Mouse (Mus musculus) right cerebral cortex, adult 2 months (tissue): ENCODE measurements around the gene Nr3c2.

Source experiments
- DNase-seq, 2 experiments: peaks; one replicate each; pipeline ENCODE4 v3.0.0; 2021 to 2022; ENCODE audit warnings: low spot score in 2 of 2

Gene Nr3c2

DNA sequence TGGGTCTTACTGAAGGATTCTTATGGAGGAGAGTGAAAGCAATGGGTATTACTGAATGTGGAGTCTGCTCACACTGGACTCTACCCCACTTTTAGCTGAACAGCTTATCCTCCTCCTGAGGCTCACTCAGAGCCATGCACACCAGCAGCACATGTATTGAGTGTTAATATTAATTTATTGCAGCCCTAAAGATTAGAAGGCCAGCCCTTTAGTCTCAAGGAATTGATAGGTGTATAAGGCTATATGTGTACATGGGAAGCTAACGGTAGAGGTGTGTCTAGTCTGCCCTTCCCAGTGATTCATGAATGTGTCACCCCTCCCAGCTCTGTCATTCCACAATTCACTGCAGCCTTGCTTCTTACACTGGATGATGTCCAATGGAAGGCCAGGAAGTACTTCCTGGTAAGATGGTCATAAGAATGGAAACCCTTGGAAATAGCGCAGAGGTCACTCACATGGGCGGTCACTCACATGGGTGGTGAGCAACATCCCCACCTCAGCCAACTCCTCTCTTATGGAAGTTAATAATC lies 156.3 kb downstream of the Nr3c2 start:
- no peak for DNase-seq

DNA sequence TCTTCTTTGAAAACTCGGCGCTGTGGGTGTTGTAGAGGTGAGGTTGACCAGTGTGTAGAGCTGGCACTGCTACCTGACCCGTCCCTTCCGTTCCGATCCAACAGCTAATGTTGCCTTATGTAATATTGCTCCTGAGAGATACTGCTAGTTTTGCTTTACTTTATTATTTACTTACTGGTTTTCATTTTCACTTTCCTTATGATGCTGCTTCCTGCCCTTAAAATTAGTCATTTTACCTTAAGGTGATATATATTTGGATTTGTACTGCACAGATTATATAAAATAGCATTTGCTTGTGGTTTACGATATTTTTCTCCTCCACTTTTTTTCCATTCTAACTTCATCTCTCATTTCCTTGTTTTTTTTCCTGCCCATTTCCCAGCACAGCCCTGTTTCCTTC lies 157.6 kb downstream of the Nr3c2 start:
- DNase-seq, result no peak

DNA sequence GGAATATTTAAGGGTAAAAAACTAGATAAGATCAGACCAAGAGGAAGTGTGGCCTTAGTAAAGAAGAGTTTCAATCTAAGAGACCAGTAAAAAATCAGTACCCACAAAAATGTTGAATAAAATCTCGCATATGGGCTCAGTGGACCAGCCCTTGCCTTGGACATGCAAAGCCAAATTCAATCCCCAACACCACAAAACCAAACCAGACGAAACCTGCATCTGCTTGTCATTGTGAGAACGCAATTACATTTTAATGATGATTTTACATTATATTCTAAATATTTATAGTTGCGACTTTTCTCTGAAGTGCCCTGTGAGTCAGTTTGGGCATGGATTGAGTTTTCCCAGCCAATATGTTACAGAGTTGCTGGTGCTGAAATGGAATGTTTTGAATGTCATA lies 183.4 kb downstream of the Nr3c2 start:
- DNase-seq, result no peak

DNA sequence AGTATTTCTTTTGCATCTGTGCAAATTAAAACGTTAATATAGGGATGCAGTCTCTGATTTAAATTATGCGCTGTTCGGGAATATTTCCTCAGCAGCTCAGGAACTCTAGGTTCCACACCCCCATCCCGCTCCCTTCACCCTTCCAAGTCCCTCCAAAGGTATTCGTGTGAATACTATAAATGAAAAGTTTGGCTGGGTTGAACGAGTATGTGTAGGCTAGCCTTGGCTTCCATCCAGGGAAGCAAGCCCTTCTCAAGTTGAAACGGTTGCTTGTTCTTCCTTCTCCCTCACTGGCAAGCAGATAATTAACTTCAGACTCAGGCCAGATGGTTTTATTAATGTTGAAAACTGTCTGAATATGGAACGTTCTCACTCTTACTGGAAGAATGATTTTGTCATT lies 186.8 kb downstream of the Nr3c2 start:
- peak; percentile 45 to 56 for DNase-seq

DNA sequence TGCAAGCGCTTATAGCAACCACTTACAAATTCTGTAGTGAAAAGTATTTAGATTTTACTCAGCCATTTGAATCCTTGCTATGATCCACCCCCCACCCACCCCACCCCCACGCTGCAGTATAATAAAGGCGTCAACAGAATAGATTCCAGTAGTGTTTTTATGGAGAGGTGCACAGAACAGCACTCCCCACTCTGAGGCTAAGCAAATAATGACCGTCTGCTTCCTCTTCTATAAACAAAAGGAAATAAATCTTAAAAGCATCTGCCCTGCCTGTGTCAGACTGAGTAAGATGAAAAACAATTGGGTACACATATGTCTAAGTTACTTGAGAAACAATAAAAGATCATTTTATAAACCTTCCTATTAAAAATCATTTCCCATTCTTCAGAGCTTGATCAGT lies 197.5 kb downstream of the Nr3c2 start:
- DNase-seq, result no peak

DNA sequence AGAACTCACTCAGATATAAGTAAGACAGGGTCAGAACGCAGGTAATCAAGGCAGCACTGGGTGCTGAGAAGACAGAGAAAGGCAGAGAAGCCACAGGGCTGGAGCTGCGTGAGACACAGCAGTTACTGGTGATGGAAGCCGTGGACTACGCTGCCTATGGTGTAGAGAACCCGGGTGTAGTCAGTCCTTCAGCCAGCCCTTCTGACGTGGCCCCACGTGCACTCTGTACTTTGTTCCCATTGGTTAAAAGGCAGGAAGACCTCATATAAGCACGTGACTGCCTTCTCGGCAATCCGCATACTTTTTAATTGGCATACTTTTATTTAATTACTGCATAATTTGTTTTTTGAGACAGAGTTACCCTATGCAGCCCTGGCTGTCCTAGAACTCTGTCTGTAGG lies 198.9 kb downstream of the Nr3c2 start:
- DNase-seq, result no peak

DNA sequence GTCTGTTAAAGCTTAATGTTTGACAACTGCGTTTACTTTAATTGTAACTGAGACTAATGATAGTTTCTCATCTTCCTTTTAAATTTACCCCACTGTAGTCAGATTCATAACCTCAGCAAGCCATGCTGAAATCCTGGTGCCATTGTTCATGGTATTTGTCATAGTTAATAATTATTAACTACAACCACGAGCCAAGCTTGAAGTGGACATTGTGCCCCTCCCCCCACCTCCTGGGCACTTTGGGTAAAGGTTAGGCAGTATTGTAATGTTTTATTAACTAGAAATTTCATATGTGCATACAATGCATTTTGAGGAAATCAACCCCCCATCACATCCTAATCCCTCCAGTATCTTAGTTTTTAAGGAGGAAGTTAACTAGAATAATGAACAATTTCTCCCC lies 201.1 kb downstream of the Nr3c2 start:
- no peak for DNase-seq

DNA sequence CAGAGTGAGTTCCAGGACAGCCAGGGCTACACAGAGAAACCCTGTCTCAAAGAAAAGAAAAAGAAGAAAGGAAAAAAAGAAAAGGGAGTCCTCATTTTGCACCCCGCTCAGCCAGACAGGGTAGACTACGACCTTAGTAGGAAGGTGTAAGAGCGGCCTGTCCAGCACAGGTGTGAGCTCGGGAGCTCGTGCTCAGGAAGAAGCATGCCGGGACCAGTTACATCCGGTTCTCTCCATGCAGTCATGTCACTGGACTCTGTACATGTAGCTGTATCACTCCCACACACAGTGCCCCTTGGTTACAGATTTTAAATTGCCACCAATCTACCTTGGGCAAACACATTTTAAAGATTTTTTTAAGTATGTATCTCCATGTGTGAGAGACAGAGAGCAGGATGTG lies 203.6 kb downstream of the Nr3c2 start:
- DNase-seq, result no peak

DNA sequence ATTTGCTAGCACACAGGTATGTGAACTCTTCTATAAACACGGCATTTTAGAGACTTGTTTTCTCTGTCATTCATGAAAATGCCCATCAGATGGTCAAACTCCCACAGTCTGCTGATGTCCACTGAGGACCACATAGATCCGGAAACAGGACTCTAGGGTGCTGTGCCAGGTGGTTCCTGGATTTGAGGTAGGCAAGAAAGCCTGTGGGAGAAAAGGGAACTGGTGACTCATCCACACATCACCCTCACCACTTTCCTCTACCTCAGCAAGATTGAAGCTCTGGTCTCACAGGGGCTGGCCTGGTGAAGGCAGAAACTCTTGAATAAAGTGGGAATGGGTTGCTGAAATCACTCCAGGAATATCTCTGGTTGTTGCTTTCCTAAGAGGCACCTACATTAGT lies 213.5 kb downstream of the Nr3c2 start:
- DNase-seq, result no peak

DNA sequence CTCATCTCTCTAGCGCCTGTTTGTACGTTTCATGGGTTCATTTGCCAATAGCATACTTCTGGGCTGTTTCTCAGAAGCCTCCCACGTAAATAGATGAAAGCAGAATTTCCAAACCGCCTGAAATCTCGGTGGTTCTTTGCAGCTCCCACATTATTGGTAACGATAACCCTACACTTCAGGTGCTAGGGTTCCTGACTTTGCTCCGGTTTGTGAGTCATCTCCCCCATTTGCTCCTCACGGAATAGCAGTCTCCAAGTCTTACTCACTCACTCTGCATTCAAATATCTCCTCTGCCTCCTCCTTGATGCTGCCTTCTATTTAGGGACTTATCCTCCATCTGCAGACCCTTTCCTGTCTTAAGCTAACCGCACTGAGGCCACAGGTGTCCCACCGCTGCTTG lies 215.5 kb downstream of the Nr3c2 start:
- DNase-seq, result peak; percentile 27 to 44

DNA sequence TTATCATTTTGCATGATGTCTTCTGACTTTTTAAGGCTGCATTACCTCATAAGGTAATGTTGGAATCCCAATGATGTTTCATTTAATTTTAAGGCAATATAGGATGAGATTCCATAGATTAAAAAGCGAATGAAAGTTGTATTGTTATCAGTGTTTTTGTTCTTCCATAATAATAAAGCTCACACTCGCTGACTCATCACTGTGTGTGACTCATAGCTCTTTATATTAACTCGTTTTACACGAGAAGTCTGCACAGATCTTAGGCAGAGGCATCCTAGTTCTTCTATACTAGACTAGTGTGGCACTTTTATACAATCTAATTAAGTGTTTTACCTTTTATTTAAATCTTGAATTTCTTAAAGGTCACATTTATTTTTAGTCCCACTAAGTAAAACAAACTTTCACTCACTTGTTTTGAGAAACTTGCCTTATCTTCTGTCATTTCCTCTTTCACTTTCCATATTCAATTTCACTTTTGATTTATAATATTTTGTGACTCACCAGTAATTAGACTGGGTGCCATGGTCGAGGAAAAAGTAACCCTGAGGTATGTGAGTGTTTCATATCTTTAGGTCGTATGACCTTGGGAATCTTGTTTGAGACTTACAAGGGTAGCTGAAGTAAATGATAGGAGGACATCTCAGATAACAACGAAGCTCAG lies 217.3 kb downstream of the Nr3c2 start:
- DNase-seq, result no peak

DNA sequence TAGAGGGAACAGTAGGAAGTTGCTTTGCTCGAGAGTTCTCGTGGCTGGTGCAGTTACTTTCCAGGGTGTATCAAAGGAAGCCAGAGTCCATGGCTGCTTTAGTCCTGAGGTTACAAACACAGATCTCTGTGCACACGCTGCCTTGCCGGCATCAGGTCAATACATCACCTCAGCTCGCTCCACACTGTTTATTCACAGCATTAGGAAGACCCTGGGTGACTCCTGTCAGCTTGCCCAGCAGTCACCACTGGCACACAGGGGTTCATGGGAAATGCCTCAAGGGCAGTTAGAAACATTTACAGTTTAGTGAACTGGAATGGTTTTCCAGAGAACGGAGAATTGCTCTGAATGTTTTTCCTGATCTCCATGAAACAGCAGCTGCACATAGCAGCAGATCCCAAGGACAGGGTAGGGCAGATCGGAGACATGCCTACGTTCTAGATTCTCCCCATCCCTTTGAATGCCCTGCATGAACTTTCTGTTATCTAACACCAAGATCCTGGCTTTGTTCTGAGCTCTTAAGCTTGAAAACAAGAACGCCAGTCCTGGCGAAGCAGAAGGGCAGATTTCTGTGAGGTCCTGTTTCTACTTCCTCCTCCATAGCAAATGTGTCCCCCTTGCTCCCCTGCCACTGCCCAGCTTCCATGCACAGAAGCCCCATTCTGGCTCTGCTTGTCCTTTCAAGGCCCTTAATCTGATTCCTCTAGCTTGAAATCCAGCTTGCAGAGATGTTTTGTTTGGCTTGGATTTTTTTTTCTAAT lies 221.7 kb downstream of the Nr3c2 start:
- DNase-seq, result no peak

DNA sequence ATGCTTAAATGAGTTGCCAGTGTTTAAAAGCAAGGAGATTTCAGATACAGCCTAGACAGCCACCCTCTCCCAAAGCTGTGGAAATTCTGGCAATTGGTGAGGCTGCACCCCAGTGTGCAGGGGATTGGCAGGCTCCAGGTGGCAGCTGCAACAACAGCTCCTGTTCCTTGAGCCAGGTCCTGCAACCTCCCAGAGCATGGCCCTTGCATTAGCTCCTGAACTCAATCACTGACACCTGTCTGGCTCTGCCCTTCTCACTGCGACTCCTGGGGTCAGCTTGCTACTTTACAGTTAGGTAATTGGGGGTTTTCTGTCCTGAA lies 222.3 kb downstream of the Nr3c2 start:
- DNase-seq, result no peak

DNA sequence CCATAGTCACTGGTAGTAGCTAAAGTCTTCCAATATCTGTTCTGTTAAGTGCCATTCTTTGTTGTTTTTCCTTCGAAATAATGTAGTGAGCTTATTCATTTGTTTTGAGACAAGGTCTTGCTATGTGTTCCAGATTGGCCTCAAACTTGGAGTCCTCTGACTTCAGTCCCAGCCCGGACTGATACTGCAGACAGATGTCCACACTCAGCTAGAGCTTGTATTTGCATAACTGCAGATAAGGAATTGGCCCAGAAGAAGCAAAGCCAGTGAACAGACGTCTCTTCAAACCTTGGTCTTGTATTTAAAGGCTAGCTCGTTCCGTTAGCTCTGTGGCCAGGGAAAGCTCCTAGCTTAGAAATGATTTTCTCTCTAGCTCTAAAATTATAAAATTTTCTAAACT lies 223.1 kb downstream of the Nr3c2 start:
- no peak for DNase-seq

DNA sequence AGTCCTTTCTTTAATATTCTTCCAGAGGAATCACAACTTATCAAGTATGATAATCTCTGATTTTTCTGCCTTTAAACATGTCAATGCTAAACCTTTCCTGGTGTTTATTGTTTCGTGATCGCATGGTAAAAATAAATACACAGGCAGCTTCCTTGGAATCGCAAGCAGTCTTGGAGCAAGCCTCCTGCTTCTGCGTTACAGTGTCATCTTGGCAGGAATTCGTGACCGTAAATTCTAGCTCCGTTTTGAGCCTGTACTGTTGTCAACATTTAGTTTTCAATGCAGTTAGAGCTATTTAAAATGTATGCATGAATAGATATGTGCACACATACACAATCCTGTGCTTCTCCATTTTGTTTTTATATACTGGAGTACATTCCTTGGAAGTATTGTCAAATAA lies 226.5 kb downstream of the Nr3c2 start:
- DNase-seq, result no peak

DNA sequence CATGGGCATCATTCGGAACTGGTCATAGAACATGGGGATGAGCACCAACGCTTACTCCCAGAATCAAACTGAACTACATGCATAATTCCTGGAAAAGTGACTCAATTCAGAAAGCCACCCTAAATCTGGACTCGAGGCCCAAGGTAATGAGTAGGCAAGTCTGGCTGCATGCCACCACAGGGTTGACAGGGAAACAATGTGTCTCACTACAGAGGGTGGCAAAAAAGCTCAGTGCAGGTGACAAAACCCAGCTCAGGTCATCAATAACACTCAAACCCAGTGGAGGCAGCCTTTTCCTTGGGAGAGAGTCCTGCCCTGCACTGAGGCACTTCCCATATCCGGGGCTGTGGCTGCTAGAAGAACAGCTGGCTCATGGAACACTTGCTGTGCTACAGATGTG lies 228.8 kb downstream of the Nr3c2 start:
- DNase-seq, result no peak

DNA sequence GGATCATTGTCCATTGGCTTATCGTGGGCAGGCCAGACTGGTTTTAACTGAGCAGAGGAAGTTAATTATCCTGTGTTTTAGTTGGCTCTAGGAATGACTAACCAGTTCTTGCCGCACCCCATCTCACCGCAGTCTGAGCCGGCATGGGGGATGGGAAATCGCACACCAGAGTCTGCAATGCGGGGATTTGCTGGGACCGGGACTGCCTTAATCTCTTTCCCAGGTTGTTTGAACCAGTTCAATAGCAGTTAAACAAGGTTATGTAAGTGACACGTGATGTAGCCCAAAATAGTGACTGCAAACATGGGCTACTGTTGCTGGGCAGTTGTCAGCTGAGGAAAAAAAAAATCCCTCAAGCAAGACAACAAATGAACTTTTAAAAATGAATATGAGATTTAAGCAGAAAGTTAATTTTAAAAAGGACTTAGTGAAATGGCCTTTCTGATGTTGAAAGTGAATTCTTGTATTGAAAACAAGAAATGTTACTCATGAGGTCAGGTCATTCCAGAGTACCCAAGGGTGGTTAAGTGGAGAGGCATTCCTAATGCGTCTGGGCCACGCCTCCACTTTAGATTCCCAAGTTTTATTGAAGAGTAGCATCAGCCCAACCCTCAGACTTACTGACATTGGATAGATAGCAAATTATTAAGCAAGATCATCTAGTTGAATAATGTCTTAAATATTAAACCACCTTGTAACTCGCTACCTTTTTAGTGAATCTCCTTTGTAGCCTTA lies 233.8 kb downstream of the Nr3c2 start:
- peak; percentile 45 to 47 for DNase-seq

DNA sequence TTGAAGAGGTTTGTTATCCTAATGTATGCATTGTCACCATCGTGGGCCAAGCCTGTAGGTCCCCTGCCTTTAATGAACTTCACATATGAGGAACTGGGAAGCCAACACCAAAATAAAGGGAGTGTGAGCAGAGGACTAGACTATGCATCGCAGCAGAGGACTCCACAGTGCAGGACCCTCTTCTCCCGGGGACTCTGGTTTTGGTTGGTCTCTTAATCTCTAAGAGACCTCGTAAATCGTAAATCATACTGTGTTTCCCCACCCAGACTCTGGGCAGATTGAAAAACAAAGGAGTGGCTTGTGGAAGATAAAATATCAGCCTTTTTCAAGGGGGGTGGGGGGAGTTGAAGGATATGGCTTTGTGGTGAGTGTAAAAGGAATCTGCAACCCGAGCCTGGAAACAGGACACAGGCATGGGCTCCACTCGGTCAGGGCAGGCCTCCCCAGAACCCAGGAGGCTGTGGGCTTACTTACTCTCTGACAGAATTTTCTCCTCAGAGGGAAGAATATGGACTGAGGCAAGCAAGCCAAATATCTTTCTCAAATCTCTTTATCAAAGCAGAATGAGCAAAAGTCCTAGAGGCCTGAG lies 234.6 kb downstream of the Nr3c2 start:
- no peak for DNase-seq

DNA sequence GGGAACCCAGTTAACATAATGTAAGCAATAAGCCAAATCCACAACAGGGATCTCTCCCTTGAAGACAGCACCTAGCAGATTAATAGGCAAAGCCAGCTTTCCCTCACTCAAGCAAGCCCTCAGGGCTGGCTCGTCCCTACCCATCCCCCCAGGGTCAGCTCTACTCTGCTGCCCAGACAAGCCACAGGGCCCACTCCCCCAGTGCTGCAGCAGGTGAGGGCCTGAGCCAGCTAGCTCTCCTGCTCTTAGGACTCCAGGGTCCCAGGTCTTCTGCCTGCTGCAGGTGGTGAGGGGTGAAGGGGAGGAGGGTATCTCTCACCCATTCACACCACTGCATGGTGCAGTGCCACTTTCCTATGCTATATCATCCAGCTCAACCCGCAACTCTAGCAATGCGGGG lies 246.0 kb downstream of the Nr3c2 start:
- DNase-seq, result no peak

DNA sequence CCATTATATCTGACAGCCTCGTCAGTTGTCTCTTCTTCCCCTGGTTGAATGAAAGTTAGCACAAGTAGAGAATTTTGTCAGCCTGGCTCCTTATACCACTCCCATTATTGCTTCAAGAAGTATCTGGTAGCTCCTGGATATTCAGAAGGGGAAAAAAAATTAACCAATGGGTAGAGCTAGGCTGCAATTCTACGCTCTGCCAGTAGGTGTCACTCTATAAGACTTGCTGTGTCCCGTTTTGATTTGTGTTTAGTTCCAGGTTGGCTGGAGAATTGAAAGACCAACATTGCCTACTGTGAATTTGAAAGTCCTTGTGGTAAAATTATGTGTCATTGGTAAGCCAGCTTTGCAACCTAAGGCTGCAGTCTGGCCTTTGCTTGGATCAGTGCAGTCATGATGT lies 255.3 kb downstream of the Nr3c2 start:
- no peak for DNase-seq

DNA sequence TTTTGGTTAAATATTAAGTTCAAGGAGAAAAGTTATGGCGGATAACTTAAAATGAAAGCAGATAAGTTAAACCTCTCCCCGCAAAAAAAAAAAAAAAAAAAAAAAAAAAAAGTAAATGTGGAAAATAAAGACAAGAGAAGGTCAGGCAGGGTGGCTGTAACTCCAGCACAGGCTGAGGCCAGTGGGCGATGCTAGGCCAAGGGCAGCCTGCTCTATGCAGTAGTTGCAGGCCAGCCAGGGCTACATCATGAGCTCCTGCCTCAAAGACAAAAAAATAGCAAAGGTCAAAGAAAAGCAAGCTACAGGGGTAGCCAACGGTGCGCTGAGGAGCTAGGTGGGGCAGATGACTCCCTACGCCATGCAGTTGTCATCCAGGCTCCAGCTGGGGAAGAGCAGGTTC lies 270.1 kb downstream of the Nr3c2 start:
- no peak for DNase-seq

DNA sequence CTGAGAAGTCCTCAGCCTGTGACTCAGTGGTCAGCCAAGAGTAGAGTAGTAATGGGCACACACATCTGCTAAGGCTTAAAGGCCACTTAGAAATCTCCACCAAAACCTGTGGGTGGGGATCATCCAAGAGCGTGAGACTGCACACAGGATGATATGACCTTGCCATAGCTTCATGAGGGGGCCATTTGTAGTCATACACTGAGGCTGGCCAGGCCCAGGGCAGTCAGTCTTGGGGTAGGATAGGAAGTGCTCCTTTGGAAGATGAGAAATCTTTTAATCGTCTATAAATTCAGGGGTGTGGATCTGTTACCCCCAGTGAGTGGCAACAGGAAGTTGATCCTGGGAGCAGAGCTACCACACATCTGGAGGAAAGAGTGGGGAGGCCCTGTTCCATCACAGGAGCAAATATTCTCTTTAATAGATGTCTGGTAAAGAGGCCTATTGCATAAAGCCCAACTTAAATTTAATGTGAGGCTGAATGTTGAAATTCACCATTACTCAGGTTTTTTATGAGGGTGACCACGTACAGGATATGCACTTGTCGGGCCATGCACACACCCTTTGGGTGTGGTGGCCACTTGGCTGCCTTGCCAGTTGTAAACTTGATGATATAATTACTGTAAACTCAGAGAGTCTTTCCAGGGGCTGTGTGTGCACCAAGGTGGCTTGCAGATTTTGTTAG lies 270.7 kb downstream of the Nr3c2 start:
- no peak for DNase-seq
